Mouse (Mus musculus): ENCODE measurements around the gene AI837181. TPM values are rescaled to one million over a fixed set of nuclear protein-coding genes. Genes with fewer than 3 reads are reported as not detected.

AI837181 gene
- polyA plus RNA-seq (2012; rRNA removed) = 115 and 124 TPM in 2 replicates

DNA sequence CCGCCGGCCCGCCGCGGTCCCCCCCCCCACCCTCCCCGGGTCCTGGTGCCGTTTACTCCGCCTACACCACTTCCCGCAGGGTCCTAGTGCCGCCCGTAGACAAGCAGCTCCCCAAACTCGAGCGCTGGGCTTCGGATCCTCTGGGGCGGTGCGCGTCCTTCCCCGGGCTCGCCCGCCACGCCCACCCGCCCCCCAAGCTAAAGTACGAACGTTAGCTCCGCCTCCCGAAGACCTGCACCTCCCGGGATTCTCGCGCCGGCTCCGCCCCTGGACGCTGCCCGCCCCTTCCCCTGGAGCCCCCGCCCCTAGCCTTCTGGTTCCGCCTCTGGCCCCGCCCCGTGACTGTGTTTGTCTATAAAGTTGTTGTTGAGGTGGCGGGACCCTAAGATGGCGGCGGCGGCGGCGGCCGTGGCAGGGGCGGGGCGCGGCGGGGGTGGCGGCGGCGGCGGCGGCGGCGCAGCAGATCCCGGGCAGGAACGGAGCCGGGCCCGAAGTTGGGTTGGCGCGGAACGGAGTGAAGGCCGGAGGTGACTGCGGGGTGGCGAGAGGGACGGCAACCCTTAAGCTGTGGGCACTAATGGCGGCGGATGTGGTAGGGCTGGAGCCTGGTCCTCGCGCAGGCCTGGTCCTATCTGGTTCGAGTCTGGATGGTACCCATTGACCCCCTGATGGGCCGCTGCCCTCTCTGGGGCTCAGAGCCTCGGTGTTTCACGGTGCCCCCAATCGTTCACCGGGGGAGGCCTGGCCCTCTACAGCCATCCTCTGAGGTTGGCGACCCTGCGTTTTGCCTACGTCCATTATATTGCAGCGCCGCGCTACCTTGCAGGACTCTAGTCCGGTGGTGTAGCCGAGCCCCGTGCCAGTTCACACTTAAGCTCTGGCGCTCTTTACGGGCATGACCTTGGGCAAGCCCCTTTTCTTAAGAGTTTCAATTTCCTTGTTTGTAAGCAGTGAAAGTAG lies at the start of gene AI837181, which contains the start of gene Drap1:
Gene AI837181, plus strand, starts transcription at position 363 of the 960 bp plus-strand sequence.
Gene Drap1, minus strand, starts transcription at position 198 of the 960 bp plus-strand sequence.

DNA sequence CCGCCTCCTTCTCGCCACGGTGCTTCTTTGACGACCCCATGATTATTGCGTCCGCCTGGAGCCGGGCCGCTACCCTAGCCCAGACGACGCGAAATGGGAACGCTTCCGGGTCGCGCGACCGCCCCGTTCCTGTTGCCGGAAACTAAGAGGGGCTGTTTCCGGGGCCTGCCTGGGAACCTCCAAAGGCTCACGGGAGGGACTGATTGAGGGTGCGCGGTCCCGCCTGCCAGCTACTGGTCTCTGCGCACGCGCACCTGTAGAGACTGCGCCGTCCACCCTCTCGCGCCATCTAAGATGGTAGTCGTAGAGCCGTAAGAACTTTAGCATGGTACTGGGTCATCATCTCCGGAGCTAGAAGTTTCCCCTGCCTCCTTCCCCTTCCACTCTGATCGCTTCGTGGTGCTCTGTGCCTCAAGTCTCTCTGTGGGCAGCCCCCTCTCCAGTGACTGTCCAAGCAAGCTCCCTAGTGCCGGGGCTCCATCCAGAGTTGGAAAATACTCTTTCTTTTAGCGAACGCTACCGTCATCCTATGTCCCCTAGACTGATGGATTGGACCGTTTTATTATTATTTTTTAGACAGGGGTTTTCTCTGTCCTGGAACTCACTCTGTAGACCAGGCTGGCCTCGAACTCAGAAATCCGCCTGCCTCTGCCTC lies 36.2 kb upstream of the AI837181 start, which contains the start of gene Sart1:
Gene Sart1, minus strand, starts transcription at position 116 of the 655 bp plus-strand sequence.

DNA sequence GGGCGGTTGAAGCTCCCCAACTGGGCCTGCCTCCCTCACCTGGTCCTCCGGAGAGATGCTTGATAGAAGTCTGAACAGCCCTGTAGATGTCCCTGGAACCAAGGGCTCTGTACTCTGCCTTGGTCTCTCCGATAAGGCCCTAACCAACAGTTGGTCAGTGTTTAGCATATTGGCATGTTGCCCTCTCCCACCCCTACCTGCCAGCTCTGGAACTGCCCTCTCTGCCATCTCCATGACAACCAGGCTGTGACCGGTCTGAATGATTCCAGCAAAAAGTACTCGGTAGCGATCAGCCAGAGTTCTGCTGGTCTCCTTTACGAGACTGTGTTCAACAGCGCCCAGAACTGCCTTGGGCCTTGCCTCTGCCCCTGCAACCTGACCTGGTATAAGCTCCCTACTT lies 22.7 kb upstream of the AI837181 start, which contains the start of gene Tsga10ip:
Gene Tsga10ip, minus strand, starts transcription at position 234 of the 400 bp plus-strand sequence.

DNA sequence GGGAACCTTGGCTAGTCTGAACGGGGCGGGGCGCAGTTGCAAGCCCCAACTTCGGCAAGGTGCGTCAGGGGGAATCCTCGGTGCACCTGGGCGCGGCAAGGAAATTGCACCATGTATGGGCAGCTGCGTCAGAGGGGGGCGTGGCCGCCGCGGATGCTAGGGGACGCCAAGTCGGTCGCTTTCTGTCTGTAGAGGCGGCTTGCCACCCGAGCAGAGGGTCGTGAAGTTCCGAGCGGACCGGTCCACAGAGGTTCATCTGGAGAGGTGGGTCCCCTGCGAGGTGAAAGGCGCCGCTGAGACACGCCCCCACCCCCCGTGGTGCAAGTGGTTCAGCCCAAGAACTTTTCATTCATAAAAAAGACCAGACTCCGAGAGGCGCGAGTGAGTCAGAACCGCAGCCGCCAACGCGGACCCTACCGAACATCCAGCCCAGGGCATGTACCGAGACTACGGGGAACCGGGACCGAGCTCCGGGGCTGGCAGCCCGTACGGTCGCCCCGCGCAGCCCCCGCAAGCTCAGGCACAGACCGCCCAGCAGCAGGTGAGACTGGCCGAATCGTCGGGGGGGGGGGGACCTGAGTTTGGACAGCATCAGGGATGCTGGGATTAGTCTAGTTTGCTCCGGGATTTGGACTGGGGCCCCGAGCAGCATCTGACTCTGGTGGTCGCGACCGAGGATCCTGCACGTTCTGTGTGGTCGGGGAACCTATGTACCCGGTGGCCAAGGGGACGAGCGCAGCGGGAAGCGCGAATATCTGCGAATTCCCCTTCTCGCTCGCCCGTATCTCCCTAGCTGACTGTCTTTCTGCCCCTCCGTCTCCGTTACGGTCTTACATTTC lies 22.8 kb downstream of the AI837181 start, which contains the start of gene Fosl1:
Gene Fosl1, plus strand, starts transcription at position 33 of the 839 bp plus-strand sequence.

DNA sequence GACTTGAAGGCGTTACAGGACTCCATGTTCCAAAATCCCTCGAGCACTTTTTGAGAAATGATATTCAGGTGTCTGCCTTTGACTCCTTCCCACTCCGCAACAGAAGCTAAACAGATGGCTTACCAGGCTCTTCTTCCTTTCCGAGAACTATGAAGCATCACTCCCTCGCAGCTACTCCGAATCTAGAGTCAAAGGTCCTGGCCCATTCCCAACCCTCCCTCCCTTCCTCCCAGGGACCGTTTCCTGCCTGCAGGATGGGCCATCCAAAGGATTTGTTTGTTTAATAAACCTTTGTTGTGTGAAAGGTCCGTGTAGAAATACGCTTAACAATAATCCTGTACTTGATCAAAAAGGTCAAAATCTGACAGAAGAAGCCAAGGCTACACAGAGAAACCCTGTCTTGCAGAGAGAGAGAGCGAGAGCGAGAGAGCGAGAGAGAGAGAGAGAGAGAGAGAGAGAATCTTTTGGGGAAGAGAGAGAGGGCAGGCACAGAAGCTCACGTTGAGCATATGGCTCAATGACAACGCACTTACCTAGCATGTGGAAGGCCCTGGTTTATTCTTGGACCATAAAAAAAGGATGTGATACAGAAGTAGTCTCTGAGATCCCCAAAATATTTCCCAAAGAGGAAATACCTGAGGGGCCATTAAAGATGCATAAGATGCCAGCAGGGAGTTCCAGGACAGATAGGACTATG lies 33.0 kb downstream of the AI837181 start, which contains the start of gene Ccdc85b:
Gene Ccdc85b, minus strand, starts transcription at position 149 of the 697 bp plus-strand sequence.

DNA sequence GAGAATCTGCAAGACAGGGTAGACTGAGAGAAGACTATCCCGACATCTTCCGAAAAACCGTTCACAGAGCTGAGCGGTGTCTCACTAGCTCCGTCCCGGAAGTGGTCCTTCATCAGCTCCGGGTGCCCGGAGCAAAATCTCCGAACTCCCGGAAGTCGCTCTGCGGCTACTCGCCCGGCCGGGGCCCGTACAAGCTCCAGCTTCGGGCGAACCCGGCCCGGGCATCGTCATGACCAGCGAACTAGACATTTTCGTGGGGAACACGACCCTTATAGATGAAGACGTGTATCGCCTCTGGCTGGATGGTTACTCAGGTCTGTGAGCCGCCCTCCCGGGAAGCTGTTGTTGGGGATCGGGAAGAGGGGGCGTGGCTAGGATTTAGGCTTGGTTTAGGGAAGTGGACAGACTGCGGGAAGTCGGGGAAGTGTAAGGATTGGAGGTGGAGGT lies 35.5 kb downstream of the AI837181 start, which contains the start of gene Fibp:
Gene Fibp, plus strand, starts transcription at position 151 of the 447 bp plus-strand sequence.

DNA sequence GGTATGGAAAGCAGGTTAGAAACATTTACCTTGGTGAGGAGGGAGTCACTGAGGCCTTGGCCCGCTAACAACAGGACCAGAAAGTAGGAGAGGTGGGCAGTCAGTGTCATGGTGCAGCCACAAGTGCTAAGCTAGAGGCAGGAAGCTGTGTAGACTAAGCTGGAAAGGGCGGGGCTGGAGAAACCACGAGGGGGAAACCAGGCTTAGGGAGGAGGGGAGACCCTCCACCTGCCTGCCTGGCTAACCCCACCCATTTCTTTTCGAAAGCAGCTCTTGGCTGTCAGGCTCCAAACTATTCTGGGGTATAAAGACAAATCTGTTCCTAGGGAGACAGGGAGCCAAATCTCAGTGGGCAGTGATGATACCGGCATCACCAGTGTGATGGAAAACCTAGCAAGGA lies 43.4 kb downstream of the AI837181 start, which contains the start of gene Ctsw:
Gene Ctsw, minus strand, starts transcription at position 134 of the 400 bp plus-strand sequence.

DNA sequence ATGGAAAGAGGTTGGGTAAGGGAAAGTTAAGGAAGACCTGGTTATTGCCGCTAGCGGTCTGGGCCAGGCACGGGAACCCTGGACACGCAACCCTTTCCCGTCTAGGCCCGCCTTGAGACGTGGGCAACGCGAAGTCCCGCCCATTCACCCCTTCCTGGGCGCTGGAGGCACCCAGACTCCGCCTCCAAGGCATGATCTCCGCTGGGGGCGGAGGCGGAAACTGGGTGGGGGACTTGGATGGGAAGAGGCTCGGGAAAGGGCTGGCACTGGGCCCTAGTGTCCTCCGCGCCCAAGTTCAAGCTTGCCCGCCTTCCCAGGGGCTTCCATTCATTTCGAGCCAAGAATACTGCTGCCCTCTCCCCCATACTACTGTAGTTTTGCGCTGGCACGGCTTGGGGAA lies 48.8 kb downstream of the AI837181 start, which contains the start of gene Efemp2:
Gene Efemp2, plus strand, starts transcription at position 235 of the 400 bp plus-strand sequence.

Other genes with a start within 250 kb of the AI837181 start
- 59.2 and 59.9 TPM in 2 replicates for gene Pacs1, start 152.0 kb upstream of the AI837181 start, polyA plus RNA-seq (2012; rRNA removed)
- 146 and 169 TPM in 2 replicates for gene Sf3b2, start 129.7 kb upstream of the AI837181 start, polyA plus RNA-seq (2012; rRNA removed)
- 0.67 and 0.79 TPM in 2 replicates for gene Gal3st3, start 126.8 kb upstream of the AI837181 start, polyA plus RNA-seq (2012; rRNA removed)
- not detected in 2 replicates for gene Catsper1, start 89.4 kb upstream of the AI837181 start, polyA plus RNA-seq (2012; rRNA removed)
- gene Cst6, start 75.6 kb upstream of the AI837181 start, polyA plus RNA-seq (2012; rRNA removed) = 7.1 and 12.9 TPM in 2 replicates
- 19.4 and 21.0 TPM in 2 replicates for gene Eif1ad, start 58.4 kb upstream of the AI837181 start, polyA plus RNA-seq (2012; rRNA removed)
- gene Banf1, start 58.0 kb upstream of the AI837181 start, polyA plus RNA-seq (2012; rRNA removed) = 123 and 155 TPM in 2 replicates
- gene Sart1, start 36.4 kb upstream of the AI837181 start, polyA plus RNA-seq (2012; rRNA removed) = 15.7 and 18.4 TPM in 2 replicates
- gene Tsga10ip, start 22.6 kb upstream of the AI837181 start, polyA plus RNA-seq (2012; rRNA removed) = 4.9 and 5.6 TPM in 2 replicates
- gene Drap1, start 165 bp upstream of the AI837181 start, polyA plus RNA-seq (2012; rRNA removed) = 86.3 and 111 TPM in 2 replicates
- gene Fosl1, start 22.4 kb downstream of the AI837181 start, polyA plus RNA-seq (2012; rRNA removed) = 4.3 and 7.9 TPM in 2 replicates
- gene Ccdc85b, start 32.8 kb downstream of the AI837181 start, polyA plus RNA-seq (2012; rRNA removed) = 12.3 and 17.9 TPM in 2 replicates
- 118 and 164 TPM in 2 replicates for gene Fibp, start 35.5 kb downstream of the AI837181 start, polyA plus RNA-seq (2012; rRNA removed)
- 1.5 and 2.4 TPM in 2 replicates for gene Ctsw, start 43.4 kb downstream of the AI837181 start, polyA plus RNA-seq (2012; rRNA removed)
- gene Efemp2, start 48.8 kb downstream of the AI837181 start, polyA plus RNA-seq (2012; rRNA removed) = 205 and 258 TPM in 2 replicates
- gene Mus81, start 63.3 kb downstream of the AI837181 start, polyA plus RNA-seq (2012; rRNA removed) = 78.2 and 88.4 TPM in 2 replicates
- 447 and 670 TPM in 2 replicates for gene Cfl1, start 65.3 kb downstream of the AI837181 start, polyA plus RNA-seq (2012; rRNA removed)
- 1.00 and 1.3 TPM in 2 replicates for gene 1700020D05Rik, start 78.6 kb downstream of the AI837181 start, polyA plus RNA-seq (2012; rRNA removed)
- 17.6 and 19.1 TPM in 2 replicates for gene Snx32, start 85.4 kb downstream of the AI837181 start, polyA plus RNA-seq (2012; rRNA removed)
- 0.87 and 1.1 TPM in 2 replicates for gene Ovol1, start 135.5 kb downstream of the AI837181 start, polyA plus RNA-seq (2012; rRNA removed)
- gene Ap5b1, start 142.9 kb downstream of the AI837181 start, polyA plus RNA-seq (2012; rRNA removed) = 15.5 and 16.1 TPM in 2 replicates
- 93.6 and 93.9 TPM in 2 replicates for gene Rnaseh2c, start 176.7 kb downstream of the AI837181 start, polyA plus RNA-seq (2012; rRNA removed)
- 56.6 and 61.2 TPM in 2 replicates for gene Kat5, start 185.1 kb downstream of the AI837181 start, polyA plus RNA-seq (2012; rRNA removed)
- 109 and 128 TPM in 2 replicates for gene Rela, start 212.3 kb downstream of the AI837181 start, polyA plus RNA-seq (2012; rRNA removed)
- 110 and 149 TPM in 2 replicates for gene Sipa1, start 238.6 kb downstream of the AI837181 start, polyA plus RNA-seq (2012; rRNA removed)